Comparison of ENCODE assay signal across 11 mouse cellular contexts in the genomic region with DNA sequence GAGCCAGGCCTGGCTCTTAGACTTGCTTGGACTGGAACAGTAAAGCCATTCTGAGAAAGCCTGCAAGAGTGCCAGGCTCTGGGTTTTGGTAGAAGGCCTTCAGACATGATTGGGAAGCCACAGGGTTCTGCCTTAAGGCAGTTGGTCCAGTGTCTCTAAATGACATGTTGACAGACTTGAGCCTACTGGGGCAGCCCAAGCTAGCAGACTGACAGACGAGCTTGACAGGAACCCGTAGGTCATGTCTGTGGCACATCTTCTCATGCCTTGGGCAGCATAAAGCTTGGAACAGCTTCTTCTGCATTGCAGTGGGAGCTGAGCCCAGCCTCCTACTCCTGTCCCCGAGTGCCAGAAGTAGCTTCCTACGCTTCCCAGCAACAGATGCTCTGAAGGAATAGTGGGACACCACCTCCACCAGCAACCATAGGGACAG. TPM values are rescaled to one million over a fixed set of nuclear protein-coding genes. Genes with fewer than 3 reads are reported as not detected.
DNase-seq lines count a peak whose midpoint lies in the region; ATAC-seq and TF ChIP-seq lines count a peak whose summit lies in the region.
"Had no signal": no experiment of that assay in that cellular context is flagged by ENCODE, and none has a peak within 500 bp of the region (broad histone marks: within the 10 kb centered on the region; RNA-seq: fewer than 3 reads in every experiment).

No protein-coding gene starts in this region.

- DNase-seq in cerebellum, postnatal 25 days = peak; percentile 58 to 59
- DNase-seq in embryonic facial prominence, embryonic 10.5 days (ENCODE audit: low spot score) = no peak
- DNase-seq in left cerebral cortex, adult 2 months (ENCODE audit: extremely low spot score in 1 of 2, low spot score in 2 of 2) = peak; percentile 64 to 77
- no peak for DNase-seq in testis, postnatal 14 days (ENCODE audit: low spot score)
- DNase-seq in c-Kit-positive CD71-positive TER-119-positive erythroid progenitor cells, embryonic 14.5 days (ENCODE audit: low spot score) = no peak
- DNase-seq: kidney, adult 9 months; lung, postnatal 4 days had no signal

- H3K4me1 ChIP-seq in hindbrain, embryonic 13.5 days (replicated peaks) = peaks cover 69% of the 10 kb centered on the region
- peaks cover 51% of the 10 kb centered on the region for H3K4me1 ChIP-seq in hindbrain, embryonic 12.5 days
- peaks cover 66% of the 10 kb centered on the region for H3K4me1 ChIP-seq in embryonic facial prominence, embryonic 10.5 days

- no peaks in the 10 kb centered on the region for H3K27me3 ChIP-seq in hindbrain, embryonic 13.5 days
- no peaks in the 10 kb centered on the region for H3K27me3 ChIP-seq in hindbrain, embryonic 12.5 days
- no peaks in the 10 kb centered on the region for H3K27me3 ChIP-seq in embryonic facial prominence, embryonic 10.5 days (replicated peaks; ENCODE audit: low read depth, poor library complexity, severe bottlenecking)
- H3K27me3 ChIP-seq: forebrain, embryonic 13.5 days; limb, embryonic 13.5 days had no signal

- no peak for ATAC-seq in hindbrain, embryonic 13.5 days (ENCODE audit: low FRiP score)
- ATAC-seq in hindbrain, embryonic 12.5 days (ENCODE audit: low FRiP score) = no peak
- ATAC-seq: forebrain, embryonic 13.5 days had no signal

- intact Hi-C loops in left cerebral cortex, adult 2 months (cut with DNase I) = loop anchor here (5.0 kb wide), 1 partner anchor 419 kb away; the partner anchor contains the start of gene Zc3h4

- H3K9ac ChIP-seq in hindbrain, embryonic 13.5 days = 0 out of 2 replicates have a peak overlapping the region, but pooled peaks have one; percentile 49
- H3K9ac ChIP-seq in hindbrain, embryonic 12.5 days = no peak overlapping the region
- H3K9ac ChIP-seq: forebrain, embryonic 13.5 days had no signal

- no peak for TF ChIP-seq CTCF in left cerebral cortex, adult 2 months (IDR thresholded peaks at IDR 0.05)

- H3K36me3 ChIP-seq in hindbrain, embryonic 13.5 days = peaks cover 41% of the 10 kb centered on the region
- peaks cover 43% of the 10 kb centered on the region for H3K36me3 ChIP-seq in hindbrain, embryonic 12.5 days
- H3K36me3 ChIP-seq in embryonic facial prominence, embryonic 10.5 days (replicated peaks) = peaks cover 58% of the 10 kb centered on the region

- H3K9me3 ChIP-seq in hindbrain, embryonic 13.5 days = no peaks in the 10 kb centered on the region
- no peaks in the 10 kb centered on the region for H3K9me3 ChIP-seq in hindbrain, embryonic 12.5 days (replicated peaks)
- no peaks in the 10 kb centered on the region for H3K9me3 ChIP-seq in embryonic facial prominence, embryonic 10.5 days
- H3K9me3 ChIP-seq: forebrain, embryonic 13.5 days; limb, embryonic 13.5 days had no signal

- no peak overlapping the region for H3K4me2 ChIP-seq in hindbrain, embryonic 13.5 days
- H3K4me2 ChIP-seq in hindbrain, embryonic 12.5 days (replicated peaks) = no peak overlapping the region
- H3K4me2 ChIP-seq: forebrain, embryonic 13.5 days; limb, embryonic 13.5 days had no signal

- H3K4me3 ChIP-seq in hindbrain, embryonic 13.5 days = no peak overlapping the region
- H3K4me3 ChIP-seq in hindbrain, embryonic 12.5 days = no peak overlapping the region
- no peak overlapping the region; the same call in 1 of the 2 replicates for H3K4me3 ChIP-seq in embryonic facial prominence, embryonic 10.5 days
- H3K4me3 ChIP-seq in left cerebral cortex, adult 2 months = no peak overlapping the region; the same call in 1 of the 2 replicates
- H3K4me3 ChIP-seq: forebrain, embryonic 13.5 days; limb, embryonic 13.5 days had no signal

- 79% methylated on average over 4 of the region's 4 CpGs for WGBS in hindbrain, embryonic 13.5 days
- WGBS in hindbrain, embryonic 12.5 days = 70% methylated on average over 4 of the region's 4 CpGs
- 52% methylated on average over 4 of the region's 4 CpGs for WGBS in embryonic facial prominence, embryonic 10.5 days

- H3K27ac ChIP-seq in hindbrain, embryonic 13.5 days = no peak overlapping the region
- H3K27ac ChIP-seq in hindbrain, embryonic 12.5 days = no peak overlapping the region
- peak overlapping the region; percentile 55; the same call in 1 of the 2 replicates for H3K27ac ChIP-seq in embryonic facial prominence, embryonic 10.5 days (replicated peaks)
- H3K27ac ChIP-seq in left cerebral cortex, adult 2 months = peak overlapping the region; percentile 100
- H3K27ac ChIP-seq: forebrain, embryonic 13.5 days; limb, embryonic 13.5 days had no signal

RNA-seq across cellular contexts. Expression of gene Fkrp, which starts 5.2 kb away (rescaled TPM):
- 43.6 and 45.3 TPM in 2 replicates for polyA plus RNA-seq in hindbrain, embryonic 13.5 days (2015; fragmentation: Nextera tagmentation; extraction: Ambion mirVana)
- polyA plus RNA-seq in hindbrain, embryonic 12.5 days (2016; fragmentation: Nextera tagmentation; extraction: Ambion mirVana) = 38.7 and 39.1 TPM in 2 replicates
- polyA plus RNA-seq in embryonic facial prominence, embryonic 10.5 days (2016; fragmentation: Nextera tagmentation; extraction: Ambion mirVana) = 26.1 and 28.5 TPM in 2 replicates
- 10 to 100 TPM; 51.0 to 52.2 TPM for total RNA-seq in left cerebral cortex, adult 2 months (2021)

RNA-seq across cellular contexts. Expression of gene Strn4, which starts 6.0 kb away (rescaled TPM):
- polyA plus RNA-seq in hindbrain, embryonic 13.5 days (2015; fragmentation: Nextera tagmentation; extraction: Ambion mirVana) = 159 and 172 TPM in 2 replicates
- polyA plus RNA-seq in hindbrain, embryonic 12.5 days (2016; fragmentation: Nextera tagmentation; extraction: Ambion mirVana) = 180 and 183 TPM in 2 replicates
- 129 and 131 TPM in 2 replicates for polyA plus RNA-seq in embryonic facial prominence, embryonic 10.5 days (2016; fragmentation: Nextera tagmentation; extraction: Ambion mirVana)
- 100 to 1,000 TPM; 287 to 321 TPM for total RNA-seq in left cerebral cortex, adult 2 months (2021)

RNA-seq across cellular contexts. Expression of gene Prkd2, which starts 21.0 kb away (rescaled TPM):
- polyA plus RNA-seq in hindbrain, embryonic 13.5 days (2015; fragmentation: Nextera tagmentation; extraction: Ambion mirVana) = 6.6 and 7.3 TPM in 2 replicates
- polyA plus RNA-seq in hindbrain, embryonic 12.5 days (2016; fragmentation: Nextera tagmentation; extraction: Ambion mirVana) = 8.8 and 9.3 TPM in 2 replicates
- 12.9 and 13.1 TPM in 2 replicates for polyA plus RNA-seq in embryonic facial prominence, embryonic 10.5 days (2016; fragmentation: Nextera tagmentation; extraction: Ambion mirVana)
- 10 to 100 TPM in 1 of 2 experiments, 1 to 10 TPM in 1; 6.3 to 12.0 TPM for total RNA-seq in left cerebral cortex, adult 2 months (2021)

RNA-seq across cellular contexts. Expression of gene Slc1a5, which starts 40.5 kb away (rescaled TPM):
- polyA plus RNA-seq in hindbrain, embryonic 13.5 days (2015; fragmentation: Nextera tagmentation; extraction: Ambion mirVana) = 8.6 and 8.7 TPM in 2 replicates
- 20.2 and 20.5 TPM in 2 replicates for polyA plus RNA-seq in hindbrain, embryonic 12.5 days (2016; fragmentation: Nextera tagmentation; extraction: Ambion mirVana)
- polyA plus RNA-seq in embryonic facial prominence, embryonic 10.5 days (2016; fragmentation: Nextera tagmentation; extraction: Ambion mirVana) = 37.3 and 40.5 TPM in 2 replicates
- total RNA-seq in left cerebral cortex, adult 2 months (2021) = 1 to 10 TPM; 3.2 to 6.2 TPM

RNA-seq across cellular contexts. Expression of gene Dact3, which starts 53.4 kb away (rescaled TPM):
- polyA plus RNA-seq in hindbrain, embryonic 13.5 days (2015; fragmentation: Nextera tagmentation; extraction: Ambion mirVana) = 2.8 and 2.9 TPM in 2 replicates
- polyA plus RNA-seq in hindbrain, embryonic 12.5 days (2016; fragmentation: Nextera tagmentation; extraction: Ambion mirVana) = 9.0 and 10.4 TPM in 2 replicates
- 5.5 and 6.0 TPM in 2 replicates for polyA plus RNA-seq in embryonic facial prominence, embryonic 10.5 days (2016; fragmentation: Nextera tagmentation; extraction: Ambion mirVana)
- total RNA-seq in left cerebral cortex, adult 2 months (2021) = 100 to 1,000 TPM; 188 to 196 TPM

Comparison
In these comparisons a context has a peak if more than half of its experiments do, and no peak if none do; other contexts are left out.
1. H3K27ac ChIP-seq: peak in embryonic facial prominence, embryonic 10.5 days (single experiment) and left cerebral cortex, adult 2 months (single experiment); none in hindbrain, embryonic 13.5 days (single experiment) and hindbrain, embryonic 12.5 days (single experiment).
2. DNase-seq: peak in cerebellum, postnatal 25 days (2 of 2) and left cerebral cortex, adult 2 months (2 of 2); none in embryonic facial prominence, embryonic 10.5 days (single experiment), testis, postnatal 14 days (single experiment) and c-Kit-positive CD71-positive TER-119-positive erythroid progenitor cells, embryonic 14.5 days (single experiment).